Mouse (Mus musculus) spleen, adult 2 months (tissue): ENCODE data around the gene Rangap1.

Source experiments
- CTCF ChIP-seq: fragments of 200-500 bp; IDR thresholded peaks from 2 replicates; pipeline ENCODE4 v1.5.1; 2011; ENCODE audit warnings: mild to moderate bottlenecking, inconsistent platforms; ENCODE audit not compliant: insufficient read depth, insufficient read length, insufficient replicate concordance; ENCODE audit errors: extremely low read depth
- POLR2A ChIP-seq: fragments of 200-500 bp; IDR thresholded peaks from 2 replicates; pipeline ENCODE4 v1.6.1; 2011; ENCODE audit warnings: low read depth, low read length, inconsistent platforms

DNA sequence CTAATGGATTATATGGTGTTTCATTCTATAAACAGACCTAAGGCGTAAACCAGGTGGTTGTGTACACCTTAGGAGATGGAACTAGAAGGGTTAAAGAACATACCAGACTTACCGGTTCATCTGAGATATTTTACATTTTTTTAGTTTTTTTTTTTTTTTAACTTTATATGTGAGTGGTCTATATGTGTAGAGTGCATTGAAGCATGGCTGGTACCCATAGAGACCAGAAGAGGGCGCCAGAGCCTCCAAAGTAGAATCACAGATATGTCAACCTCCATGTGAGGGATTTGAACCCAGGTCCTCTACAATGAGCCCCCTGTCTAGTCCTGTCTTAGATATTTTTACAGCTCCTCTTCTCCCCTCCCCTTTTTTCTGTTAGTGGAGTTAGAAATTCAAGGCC is 47.5 kb downstream of the Rangap1 start:
- TF ChIP-seq POLR2A: no peak
- peak; percentile 20; the same call in 1 of the 2 replicates for TF ChIP-seq CTCF
